Mouse (Mus musculus): ENCODE measurements around the gene Ski.

- TF ChIP-seq CTCF (IDR thresholded peaks at IDR 0.05; ENCODE audit: insufficient read depth, low read length): no peak
- TF ChIP-seq POLR2A (IDR thresholded peaks at IDR 0.05; ENCODE audit: borderline replicate concordance, extremely low read depth, low read depth, low read length): peak; percentile 34; the same call in 1 of the 2 replicates
Observed at GRCm38 (mm10) chr4:155235311-155236119, 13.1 kb upstream of the Ski start.

All from lung, adult 2 months (tissue).